Mouse (Mus musculus): ENCODE data around the gene Megf11.

DNA sequence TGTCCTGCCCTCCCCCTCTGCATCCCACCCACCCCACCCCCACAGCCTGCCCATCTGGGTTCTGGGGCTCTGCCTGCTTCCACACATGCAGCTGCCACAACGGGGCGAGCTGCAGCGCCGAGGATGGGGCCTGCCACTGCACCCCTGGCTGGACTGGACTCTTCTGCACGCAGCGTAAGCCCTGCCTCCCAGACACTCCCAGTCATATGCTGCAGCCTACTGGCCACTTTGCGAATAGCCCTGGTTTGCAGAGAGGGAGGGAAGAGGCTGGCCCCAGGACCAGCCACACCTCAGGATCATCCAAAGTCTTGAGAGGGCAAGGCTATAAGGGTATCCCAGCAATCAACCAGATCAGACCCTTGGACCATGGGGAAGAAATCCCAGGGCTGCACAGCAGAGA, 305.8 kb downstream of the Megf11 start:
- no peak for TF ChIP-seq FLI1 (IDR thresholded peaks at IDR 0.05; ENCODE audit: low read length)
- TF ChIP-seq GATA1 (IDR thresholded peaks at IDR 0.05; ENCODE audit: borderline replicate concordance, low read length): no peak

Data from megakaryocyte, embryonic 14.5 days (primary cell).